Mouse (Mus musculus): ENCODE results near the gene Aqp7.

DNA sequence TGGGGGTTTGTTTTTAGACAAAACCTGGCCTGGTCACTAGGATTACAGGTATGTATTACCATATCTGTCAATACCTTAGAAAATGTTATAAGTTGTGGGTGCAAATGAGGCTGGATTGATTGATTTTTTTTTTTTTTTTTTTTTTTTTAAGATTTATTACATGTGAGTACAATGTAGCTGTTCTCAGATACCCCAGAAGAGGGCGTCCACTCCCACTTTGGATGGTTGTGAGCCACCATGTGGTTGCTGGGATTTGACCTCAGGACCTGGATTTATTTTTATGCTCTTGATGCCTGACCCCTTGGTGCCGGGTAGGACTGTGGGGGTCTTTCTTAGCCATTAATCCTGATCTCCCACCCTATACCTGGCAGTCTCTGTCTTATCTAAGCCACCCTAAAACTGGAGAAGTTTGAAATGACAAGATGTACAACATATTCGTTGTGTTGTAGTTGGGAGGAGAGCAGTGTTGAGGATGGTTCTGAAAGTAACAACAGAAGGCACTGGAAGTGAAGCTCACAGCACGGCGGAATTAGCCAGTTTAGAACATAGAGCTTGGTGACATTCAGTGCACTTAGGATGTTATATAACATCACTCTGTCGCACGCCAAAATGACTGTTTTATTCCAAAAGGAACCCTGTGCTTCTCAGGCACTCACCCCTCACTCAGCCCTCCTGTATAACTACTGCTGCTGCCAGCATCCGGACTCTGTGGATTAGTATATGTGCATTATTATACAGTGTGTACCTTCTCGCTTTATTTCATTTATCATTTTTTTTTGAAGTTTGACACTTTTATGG, 46.9 kb downstream of the Aqp7 start:
- TF ChIP-seq CTCF (IDR thresholded peaks at IDR 0.05; ENCODE audit: extremely low read depth, insufficient read length, insufficient replicate concordance, low read depth, low read length) (no peak), POLR2A (IDR thresholded peaks at IDR 0.05; ENCODE audit: low read depth, low read length) (no peak)
